In genomic region chr2:148217136-148217535, GRCm38 (mm10) we compare ENCODE assay signal across 28 mouse cellular contexts.
DNase-seq lines count a peak whose midpoint lies in the region; ATAC-seq and TF ChIP-seq lines count a peak whose summit lies in the region.
"Had no signal": no experiment of that assay in that cellular context is flagged by ENCODE, and none has a peak within 500 bp of the region (broad histone marks: within the 10 kb centered on the region; RNA-seq: fewer than 3 reads in every experiment).

No protein-coding gene starts in this region.

- no peaks in the 10 kb centered on the region for H3K36me3 ChIP-seq in embryonic facial prominence, embryonic 11.5 days (replicated peaks; ENCODE audit: control insufficient read depth, insufficient read depth, low read depth, low read length)
- no peaks in the 10 kb centered on the region for H3K36me3 ChIP-seq in myocyte (ENCODE audit: control insufficient read depth, insufficient read depth)
- H3K36me3 ChIP-seq: embryonic facial prominence, embryonic 15.5 days; forebrain, embryonic 15.5 days; heart, embryonic 12.5 days; hindbrain, embryonic 10.5 days; liver, embryonic 15.5 days; midbrain, embryonic 10.5 days had no signal

- no peaks in the 10 kb centered on the region for H3K4me1 ChIP-seq in embryonic facial prominence, embryonic 11.5 days (ENCODE audit: control insufficient read depth, insufficient read depth, low read length)
- H3K4me1 ChIP-seq: embryonic facial prominence, embryonic 15.5 days; forebrain, embryonic 15.5 days; heart, embryonic 12.5 days; hindbrain, embryonic 10.5 days; liver, embryonic 15.5 days; midbrain, embryonic 10.5 days had no signal

- DNase-seq in kidney, postnatal 4 days, result peak; percentile 50 to 57
- DNase-seq in kidney, adult 8-10 months, result no peak
- peak; percentile 19 for DNase-seq in ZHBTc4 (ENCODE audit: low read depth, low spot score)
- peak; percentile 54 for DNase-seq in embryonic facial prominence, embryonic 11.5 days (ENCODE audit: low spot score)
- DNase-seq in retina, postnatal 1 day, result no peak
- DNase-seq in cerebellum, postnatal 14 days, result no peak
- DNase-seq: adrenal gland, postnatal 14 days; B cell, adult 2 months; cerebellum, adult 8-10 months; gastrocnemius, postnatal 10 days; heart, adult 11 months; heart, postnatal 10 days; kidney, adult 11 months; kidney, postnatal 25 days; liver; right cerebral cortex, postnatal 14 days; spleen, adult 18-20 months had no signal

- 85% methylated on average over 4 of the region's 4 CpGs for WGBS in embryonic facial prominence, embryonic 11.5 days

- no peaks in the 10 kb centered on the region for H3K79me2 ChIP-seq in myocyte (ENCODE audit: control insufficient read depth, insufficient read depth)

- no peak overlapping the region for H3K4me2 ChIP-seq in embryonic facial prominence, embryonic 11.5 days (ENCODE audit: low read depth, low read length)
- no peak overlapping the region for H3K4me2 ChIP-seq in myocyte (ENCODE audit: low read depth)
- H3K4me2 ChIP-seq: embryonic facial prominence, embryonic 15.5 days; forebrain, embryonic 15.5 days; heart, embryonic 12.5 days; liver, embryonic 15.5 days had no signal

- H3ac ChIP-seq in myocyte (ENCODE audit: control insufficient read depth, insufficient read length), result no peak overlapping the region

- no peak overlapping the region for H3K4me3 ChIP-seq in embryonic facial prominence, embryonic 11.5 days (ENCODE audit: low read depth, low read length)
- H3K4me3 ChIP-seq in myocyte, result no peak overlapping the region
- H3K4me3 ChIP-seq: embryonic facial prominence, embryonic 15.5 days; forebrain, embryonic 15.5 days; heart, embryonic 12.5 days; hindbrain, embryonic 10.5 days; liver, embryonic 15.5 days; midbrain, embryonic 10.5 days had no signal

- H3K9ac ChIP-seq in embryonic facial prominence, embryonic 11.5 days (replicated peaks; ENCODE audit: low read length), result no peak overlapping the region
- H3K9ac ChIP-seq: embryonic facial prominence, embryonic 15.5 days; forebrain, embryonic 15.5 days; heart, embryonic 12.5 days; liver, embryonic 15.5 days had no signal

- H3K27ac ChIP-seq in embryonic facial prominence, embryonic 11.5 days (replicated peaks; ENCODE audit: low read depth, low read length), result no peak overlapping the region
- H3K27ac ChIP-seq: embryonic facial prominence, embryonic 15.5 days; forebrain, embryonic 15.5 days; hindbrain, embryonic 10.5 days; hindbrain, postnatal 0 days; liver, embryonic 15.5 days; macrophage; midbrain, embryonic 10.5 days had no signal

- no peaks in the 10 kb centered on the region for H3K9me3 ChIP-seq in embryonic facial prominence, embryonic 11.5 days (replicated peaks; ENCODE audit: control insufficient read depth, low read length)
- H3K9me3 ChIP-seq: embryonic facial prominence, embryonic 15.5 days; forebrain, embryonic 15.5 days; heart, embryonic 12.5 days; hindbrain, embryonic 10.5 days; liver, embryonic 15.5 days; midbrain, embryonic 10.5 days had no signal

- no peak for TF ChIP-seq POLR2A in myocyte (IDR thresholded peaks at IDR 0.05; ENCODE audit: insufficient read length, low read depth)

- no peaks in the 10 kb centered on the region for H3K27me3 ChIP-seq in embryonic facial prominence, embryonic 11.5 days (ENCODE audit: control insufficient read depth, insufficient read depth, low read length)
- H3K27me3 ChIP-seq in myocyte (ENCODE audit: control insufficient read depth, insufficient read depth, insufficient read length), result no peaks in the 10 kb centered on the region
- H3K27me3 ChIP-seq: embryonic facial prominence, embryonic 15.5 days; forebrain, embryonic 15.5 days; liver, embryonic 15.5 days had no signal

- no peak for ATAC-seq in embryonic facial prominence, embryonic 11.5 days (replicated peaks; ENCODE audit: insufficient number of reproducible peaks, low FRiP score, low TSS enrichment, low read depth)
- ATAC-seq: forebrain, embryonic 15.5 days; hindbrain, postnatal 0 days; lung, postnatal 0 days; midbrain, embryonic 16.5 days had no signal

TF ChIP-seq in myocyte, 11 proteins besides CTCF, POLR2A, EP300 and RAD21:
- TF ChIP-seq REST (IDR thresholded peaks at IDR 0.05; ENCODE audit: insufficient read depth, insufficient read length), result peak; percentile 74
- no peak for TF ChIP-seq SRF (IDR thresholded peaks at IDR 0.05; ENCODE audit: control insufficient read depth, insufficient read length, low read depth)

Comparison
In these comparisons a context has a peak if more than half of its experiments do, and no peak if none do; other contexts are left out.
1. DNase-seq: peak in kidney, postnatal 4 days (2 of 2), ZHBTc4 (single experiment) and embryonic facial prominence, embryonic 11.5 days (single experiment); none in kidney, adult 8-10 months (0 of 2), retina, postnatal 1 day (single experiment) and cerebellum, postnatal 14 days (0 of 2).